Mouse (Mus musculus): ENCODE data around the gene Rassf3. TPM values are rescaled to one million over a fixed set of nuclear protein-coding genes. Genes with fewer than 3 reads are reported as not detected.

The Rassf3 gene
- total and polyA plus RNA-seq, 2 experiments from 2014 or later, result 23.4 to 27.9 TPM

DNA sequence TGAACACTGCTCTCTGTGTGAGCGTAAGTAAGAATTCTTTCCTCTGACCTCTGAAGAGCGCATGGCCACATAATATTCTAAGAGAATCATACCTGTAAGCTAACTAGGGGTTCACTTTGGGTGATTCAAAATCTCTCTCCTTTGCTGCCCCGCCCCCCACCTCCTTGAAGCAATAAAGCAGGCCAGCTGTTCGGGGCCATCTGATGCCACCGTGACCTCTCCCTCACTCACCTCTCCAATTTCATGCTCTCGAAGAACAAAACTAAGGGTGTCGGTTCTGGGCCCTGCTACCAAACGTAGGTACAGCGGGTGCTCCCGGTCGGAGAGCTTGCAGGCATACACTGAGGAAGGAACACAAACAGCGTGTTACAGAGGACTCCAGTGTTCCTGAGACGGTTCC is 62.0 kb downstream of the Rassf3 start:
- Histone ChIP-seq H3K36me3 (replicated peaks; ENCODE audit: control insufficient read depth, insufficient read depth, low read length) (peaks cover 62% of the 10 kb centered on the region), H3K27me3 (ENCODE audit: control insufficient read depth, insufficient read depth, low read length) (no peaks in the 10 kb centered on the region)

GRCm38 (mm10) chr10:121412824-121413223 is 63.3 kb downstream of the Rassf3 start:
- no peaks in the 10 kb centered on the region for H3K9me3 ChIP-seq (replicated peaks; ENCODE audit: control insufficient read depth, low read length)
- H3K27ac ChIP-seq (ENCODE audit: low read depth), result 0 out of 2 replicates have a peak overlapping the region, but pooled peaks have one; percentile 8
- H3K4me3 ChIP-seq (ENCODE audit: low read depth, low read length), result no peak overlapping the region
- H3K9ac ChIP-seq (replicated peaks; ENCODE audit: low read depth, low read length), result no peak overlapping the region
- ATAC-seq (ENCODE audit: insufficient read depth, low read depth) (no peak), DNase-seq (ENCODE audit: low spot score) (no peak)
- H3K27me3 ChIP-seq (ENCODE audit: control insufficient read depth, insufficient read depth, low read length), result no peaks in the 10 kb centered on the region
- WGBS, result 82% methylated on average over 17 of the region's 17 CpGs
- H3K4me1 ChIP-seq (ENCODE audit: control insufficient read depth, insufficient read depth), result no peaks in the 10 kb centered on the region
- H3K36me3 ChIP-seq (replicated peaks; ENCODE audit: control insufficient read depth, insufficient read depth, low read length), result peaks cover 63% of the 10 kb centered on the region
- TF ChIP-seq EP300 (IDR thresholded peaks at IDR 0.05; ENCODE audit: low read depth) (no peak), CTCF (IDR thresholded peaks at IDR 0.05; ENCODE audit: low read depth) (no peak)
- H3K4me2 ChIP-seq (ENCODE audit: low read depth, low read length), result no peak overlapping the region

More for the DNA sequence above, 62.0 kb downstream of the Rassf3 start:
- TF ChIP-seq CTCF (IDR thresholded peaks at IDR 0.05; ENCODE audit: low read depth) (no peak), EP300 (IDR thresholded peaks at IDR 0.05; ENCODE audit: low read depth) (no peak)
- H3K4me1 ChIP-seq (ENCODE audit: control insufficient read depth, insufficient read depth), result no peaks in the 10 kb centered on the region
- H3K27ac ChIP-seq (ENCODE audit: low read depth), result no peak overlapping the region
- H3K4me3 ChIP-seq (ENCODE audit: low read depth, low read length), result no peak overlapping the region
- H3K9me3 ChIP-seq (replicated peaks; ENCODE audit: control insufficient read depth, low read length), result no peaks in the 10 kb centered on the region
- ATAC-seq (ENCODE audit: insufficient read depth, low read depth) (no peak), DNase-seq (ENCODE audit: low spot score) (no peak)
- WGBS, result 90% methylated on average over 13 of the region's 13 CpGs
- no peak overlapping the region for H3K4me2 ChIP-seq (ENCODE audit: low read depth, low read length)
- no peak overlapping the region for H3K9ac ChIP-seq (replicated peaks; ENCODE audit: low read depth, low read length)

- Histone ChIP-seq H3K9me3 (replicated peaks; ENCODE audit: control insufficient read depth, low read length) (no peaks in the 10 kb centered on the region), H3K9ac (replicated peaks; ENCODE audit: low read depth, low read length) (no peak overlapping the region), H3K27ac (ENCODE audit: low read depth) (no peak overlapping the region), H3K4me2 (ENCODE audit: low read depth, low read length) (no peak overlapping the region), H3K4me3 (ENCODE audit: low read depth, low read length) (no peak overlapping the region), H3K36me3 (replicated peaks; ENCODE audit: control insufficient read depth, insufficient read depth, low read length) (peaks cover 61% of the 10 kb centered on the region), H3K4me1 (ENCODE audit: control insufficient read depth, insufficient read depth) (no peaks in the 10 kb centered on the region), H3K27me3 (ENCODE audit: control insufficient read depth, insufficient read depth, low read length) (no peaks in the 10 kb centered on the region)
- TF ChIP-seq CTCF (IDR thresholded peaks at IDR 0.05; ENCODE audit: low read depth) (no peak), EP300 (IDR thresholded peaks at IDR 0.05; ENCODE audit: low read depth) (no peak)
- DNase-seq (ENCODE audit: low spot score) (no peak), ATAC-seq (ENCODE audit: insufficient read depth, low read depth) (no peak)
- 82% methylated on average over 11 of the region's 11 CpGs for WGBS
These were observed 64.3 kb downstream of the Rassf3 start for GRCm38 (mm10) chr10:121411721-121412455.

- Histone ChIP-seq H3K9me3 (replicated peaks; ENCODE audit: control insufficient read depth, low read length) (no peaks in the 10 kb centered on the region), H3K4me1 (ENCODE audit: control insufficient read depth, insufficient read depth) (no peaks in the 10 kb centered on the region), H3K36me3 (replicated peaks; ENCODE audit: control insufficient read depth, insufficient read depth, low read length) (peaks cover 41% of the 10 kb centered on the region), H3K27me3 (ENCODE audit: control insufficient read depth, insufficient read depth, low read length) (no peaks in the 10 kb centered on the region), H3K4me2 (ENCODE audit: low read depth, low read length) (no peak overlapping the region), H3K9ac (replicated peaks; ENCODE audit: low read depth, low read length) (no peak overlapping the region), H3K4me3 (ENCODE audit: low read depth, low read length) (no peak overlapping the region), H3K27ac (ENCODE audit: low read depth) (no peak overlapping the region)
- WGBS, result 67% methylated on average over 7 of the region's 7 CpGs
- ATAC-seq (ENCODE audit: insufficient read depth, low read depth) (no peak), DNase-seq (ENCODE audit: low spot score) (no peak)
- peak; percentile 80 for TF ChIP-seq CTCF (IDR thresholded peaks at IDR 0.05; ENCODE audit: low read depth)
- TF ChIP-seq EP300 (IDR thresholded peaks at IDR 0.05; ENCODE audit: low read depth), result no peak
These were observed 66.4 kb downstream of the Rassf3 start for GRCm38 (mm10) chr10:121409717-121410116.

DNA sequence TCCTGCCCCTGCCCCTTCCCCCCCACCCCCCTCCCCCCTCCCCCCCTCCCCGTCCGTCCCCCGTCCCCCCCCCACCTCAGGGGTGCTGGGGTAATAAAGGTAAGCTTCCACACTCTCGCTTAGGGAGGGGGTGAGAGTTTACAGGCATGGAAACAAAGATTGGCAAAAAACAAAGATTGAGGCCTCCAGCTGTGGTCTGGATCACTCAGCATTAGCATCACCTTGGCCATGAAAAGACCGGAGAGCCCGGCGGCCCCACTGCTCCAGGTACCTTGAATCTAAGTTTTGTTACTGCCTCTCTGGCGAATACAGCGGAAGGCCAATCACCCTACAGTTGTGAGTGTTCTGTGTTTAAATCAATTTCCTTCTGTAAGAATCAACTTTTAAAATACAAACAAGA is 72.2 kb downstream of the Rassf3 start:
- no peaks in the 10 kb centered on the region for H3K36me3 ChIP-seq (replicated peaks; ENCODE audit: control insufficient read depth, insufficient read depth, low read length)
- H3K27me3 ChIP-seq (ENCODE audit: control insufficient read depth, insufficient read depth, low read length), result no peaks in the 10 kb centered on the region
- H3K4me3 ChIP-seq (ENCODE audit: low read depth, low read length), result no peak overlapping the region
- 78% methylated on average over 6 of the region's 9 CpGs for WGBS
- H3K9me3 ChIP-seq (replicated peaks; ENCODE audit: control insufficient read depth, low read length), result no peaks in the 10 kb centered on the region
- H3K27ac ChIP-seq (ENCODE audit: low read depth), result no peak overlapping the region
- H3K4me1 ChIP-seq (ENCODE audit: control insufficient read depth, insufficient read depth), result no peaks in the 10 kb centered on the region
- ATAC-seq (ENCODE audit: insufficient read depth, low read depth) (no peak), DNase-seq (ENCODE audit: low spot score) (no peak)
- no peak overlapping the region for H3K4me2 ChIP-seq (ENCODE audit: low read depth, low read length)
- H3K9ac ChIP-seq (replicated peaks; ENCODE audit: low read depth, low read length), result no peak overlapping the region
- TF ChIP-seq CTCF (IDR thresholded peaks at IDR 0.05; ENCODE audit: low read depth), result no peak
- TF ChIP-seq EP300 (IDR thresholded peaks at IDR 0.05; ENCODE audit: low read depth), result no peak

DNA sequence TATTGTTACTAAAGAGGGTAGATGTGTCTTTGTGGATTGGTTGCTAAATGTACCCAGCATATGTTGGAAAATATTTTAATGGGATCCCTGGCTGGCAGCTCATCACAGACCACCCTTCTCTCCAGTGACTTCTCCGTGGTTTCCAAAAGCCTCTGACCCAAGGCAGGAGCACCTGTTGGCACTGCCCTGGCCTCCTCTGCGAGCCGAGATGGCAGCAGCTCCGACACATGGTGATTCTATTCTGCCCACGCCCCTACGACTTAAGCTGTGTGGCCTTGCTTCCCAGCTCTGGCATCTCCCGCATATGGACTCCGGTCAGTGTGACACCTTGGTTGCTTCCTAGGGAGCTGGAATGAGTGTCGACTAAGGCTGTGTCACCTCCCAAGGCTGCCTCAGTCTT is 73.0 kb downstream of the Rassf3 start:
- Histone ChIP-seq H3K27ac (ENCODE audit: low read depth) (no peak overlapping the region), H3K4me2 (ENCODE audit: low read depth, low read length) (no peak overlapping the region), H3K9me3 (replicated peaks; ENCODE audit: control insufficient read depth, low read length) (no peaks in the 10 kb centered on the region), H3K4me3 (ENCODE audit: low read depth, low read length) (no peak overlapping the region), H3K36me3 (replicated peaks; ENCODE audit: control insufficient read depth, insufficient read depth, low read length) (no peaks in the 10 kb centered on the region), H3K9ac (replicated peaks; ENCODE audit: low read depth, low read length) (no peak overlapping the region), H3K4me1 (ENCODE audit: control insufficient read depth, insufficient read depth) (no peaks in the 10 kb centered on the region), H3K27me3 (ENCODE audit: control insufficient read depth, insufficient read depth, low read length) (no peaks in the 10 kb centered on the region)
- ATAC-seq (ENCODE audit: insufficient read depth, low read depth), result no peak
- TF ChIP-seq CTCF (IDR thresholded peaks at IDR 0.05; ENCODE audit: low read depth), result no peak
- no peak for TF ChIP-seq EP300 (IDR thresholded peaks at IDR 0.05; ENCODE audit: low read depth)
- DNase-seq (ENCODE audit: low spot score), result no peak
- 59% methylated on average over 9 of the region's 9 CpGs for WGBS
